Mouse (Mus musculus): ENCODE results near the gene Tssk2. TPM values are rescaled to one million over a fixed set of nuclear protein-coding genes. Genes with fewer than 3 reads are reported as not detected.
A peak's percentile ranks its signal among the peaks of the same experiment; 100 is the strongest.

The Tssk2 gene
- not detected in 2 replicates for polyA plus RNA-seq (2015; fragmentation: Nextera tagmentation; extraction: Ambion mirVana)

DNA sequence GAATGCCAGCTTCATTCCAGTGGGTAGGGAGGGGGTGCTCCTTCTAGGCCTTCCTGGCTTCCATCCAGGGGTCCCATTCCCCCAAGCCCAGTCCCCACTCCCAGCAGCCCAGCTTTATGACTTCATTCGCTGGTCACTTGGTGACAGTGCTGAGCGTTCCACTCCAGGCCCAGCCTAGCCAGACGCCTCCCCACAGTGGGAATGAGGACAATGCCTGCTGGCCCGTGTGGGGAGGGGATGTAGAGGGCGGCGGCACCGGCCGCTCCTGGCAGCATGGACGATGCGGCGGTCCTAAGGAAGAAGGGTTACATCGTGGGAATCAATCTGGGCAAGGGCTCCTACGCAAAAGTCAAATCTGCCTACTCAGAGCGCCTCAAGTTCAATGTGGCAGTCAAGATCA is at the start of gene Tssk2, which contains the start of gene Dgcr2:
Gene Tssk2 (plus strand): TSS at position 176 of the 400 bp plus-strand sequence.
Gene Dgcr2 (minus strand): TSS at position 101 of the 400 bp plus-strand sequence.
- H3K27me3 ChIP-seq (ENCODE audit: insufficient read depth, low read length): no peaks in the 10 kb centered on the region
- ATAC-seq (ENCODE audit: low FRiP score, low TSS enrichment): no peak
- no peak within 1 kb of the TSS for H3K4me3 ChIP-seq (ENCODE audit: low read length)
- H3K4me2 ChIP-seq (replicated peaks; ENCODE audit: low read depth, low read length): no peak within 1 kb of the TSS
- WGBS: 89% methylated on average over 14 of the region's 14 CpGs
- no peaks in the 10 kb centered on the region for H3K9me3 ChIP-seq (ENCODE audit: low read length)
- no peak within 1 kb of the TSS for H3K27ac ChIP-seq (ENCODE audit: low read length)
- peaks cover 43% of the 10 kb centered on the region for H3K36me3 ChIP-seq (ENCODE audit: insufficient read depth, low read length)
- no peaks in the 10 kb centered on the region for H3K4me1 ChIP-seq (ENCODE audit: insufficient read depth, low read length)
- H3K9ac ChIP-seq (replicated peaks; ENCODE audit: low read length): no peak within 1 kb of the TSS

DNA sequence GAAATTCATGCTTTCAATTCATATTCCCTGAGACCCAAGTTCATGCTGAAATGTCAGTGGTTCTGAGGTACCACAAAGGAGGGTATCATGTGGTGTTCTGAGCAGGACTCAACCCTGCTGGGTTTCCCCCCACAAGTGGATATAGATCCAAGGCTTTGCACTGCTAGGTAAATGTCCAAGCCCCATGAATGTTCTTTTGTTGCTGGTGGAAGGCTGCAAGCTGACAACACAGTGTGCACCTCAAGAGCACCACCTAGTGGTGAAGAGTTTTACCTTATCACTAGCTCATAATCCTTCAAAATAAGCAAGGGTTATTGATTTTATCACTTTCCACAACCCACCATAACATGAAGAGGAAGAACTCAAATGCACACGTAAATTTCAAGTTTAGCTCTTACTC is 49.5 kb upstream of the Tssk2 start:
- 14% methylated on average over 1 of the region's 1 CpGs for WGBS
- H3K9me3 ChIP-seq (ENCODE audit: low read length): no peaks in the 10 kb centered on the region
- peaks cover 58% of the 10 kb centered on the region for H3K36me3 ChIP-seq (ENCODE audit: insufficient read depth, low read length)
- H3K4me1 ChIP-seq (ENCODE audit: insufficient read depth, low read length): no peaks in the 10 kb centered on the region
- no peak overlapping the region for H3K9ac ChIP-seq (replicated peaks; ENCODE audit: low read length)
- H3K27me3 ChIP-seq (ENCODE audit: insufficient read depth, low read length): no peaks in the 10 kb centered on the region
- no peak overlapping the region for H3K4me3 ChIP-seq (ENCODE audit: low read length)
- no peak overlapping the region for H3K27ac ChIP-seq (ENCODE audit: low read length)
- H3K4me2 ChIP-seq (replicated peaks; ENCODE audit: low read depth, low read length): no peak overlapping the region
- ATAC-seq (ENCODE audit: low FRiP score, low TSS enrichment): no peak

DNA sequence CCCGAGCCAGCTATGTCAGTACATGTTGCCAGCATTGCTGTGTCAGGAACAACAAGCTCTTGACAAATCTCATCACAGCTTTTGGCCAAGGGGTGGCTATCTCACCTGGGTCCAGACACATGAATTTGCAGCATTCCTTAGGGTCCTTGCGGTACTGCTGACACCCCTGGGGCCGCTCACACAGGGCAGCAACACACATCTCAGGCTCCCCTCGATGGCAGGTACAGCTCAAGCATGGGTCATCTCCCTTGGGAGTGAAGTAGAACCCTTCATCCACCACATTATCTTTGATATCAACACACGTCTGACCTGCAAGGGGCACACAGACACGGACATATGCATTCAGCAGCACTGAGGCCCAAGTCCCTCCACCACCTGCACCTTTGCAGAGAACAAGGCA is 49.0 kb upstream of the Tssk2 start:
- ATAC-seq (ENCODE audit: low FRiP score, low TSS enrichment): no peak
- Histone ChIP-seq H3K9ac (replicated peaks; ENCODE audit: low read length) (no peak overlapping the region), H3K36me3 (ENCODE audit: insufficient read depth, low read length) (peaks cover 58% of the 10 kb centered on the region), H3K4me1 (ENCODE audit: insufficient read depth, low read length) (no peaks in the 10 kb centered on the region), H3K9me3 (ENCODE audit: low read length) (no peaks in the 10 kb centered on the region), H3K4me2 (replicated peaks; ENCODE audit: low read depth, low read length) (no peak overlapping the region), H3K27me3 (ENCODE audit: insufficient read depth, low read length) (no peaks in the 10 kb centered on the region), H3K4me3 (ENCODE audit: low read length) (no peak overlapping the region), H3K27ac (ENCODE audit: low read length) (no peak overlapping the region)
- WGBS: 82% methylated on average over 6 of the region's 6 CpGs

DNA sequence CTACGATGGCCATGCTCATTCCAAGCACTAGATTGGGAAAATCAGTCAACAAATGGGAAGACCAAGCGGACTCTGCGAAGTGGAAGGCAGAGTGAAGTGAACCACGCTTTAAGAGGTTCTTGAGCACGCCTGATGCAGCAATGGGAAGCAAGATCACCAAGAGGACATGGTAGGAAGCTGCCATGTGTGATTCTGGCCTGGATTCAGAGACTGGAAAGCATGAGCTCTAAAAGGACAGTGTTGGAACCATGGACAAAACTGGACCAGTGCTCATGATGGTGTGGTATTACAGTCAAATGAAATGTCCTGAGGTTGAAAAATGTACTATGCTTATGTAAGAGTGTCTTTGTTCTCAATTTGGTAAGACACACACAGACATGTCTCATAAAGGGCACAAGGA is 47.1 kb upstream of the Tssk2 start:
- Histone ChIP-seq H3K4me2 (replicated peaks; ENCODE audit: low read depth, low read length) (no peak overlapping the region), H3K4me3 (ENCODE audit: low read length) (no peak overlapping the region), H3K36me3 (ENCODE audit: insufficient read depth, low read length) (peaks cover 51% of the 10 kb centered on the region), H3K4me1 (ENCODE audit: insufficient read depth, low read length) (no peaks in the 10 kb centered on the region), H3K27me3 (ENCODE audit: insufficient read depth, low read length) (no peaks in the 10 kb centered on the region), H3K27ac (ENCODE audit: low read length) (no peak overlapping the region), H3K9ac (replicated peaks; ENCODE audit: low read length) (no peak overlapping the region), H3K9me3 (ENCODE audit: low read length) (no peaks in the 10 kb centered on the region)
- WGBS: 96% methylated on average over 5 of the region's 5 CpGs
- ATAC-seq (ENCODE audit: low FRiP score, low TSS enrichment): no peak

DNA sequence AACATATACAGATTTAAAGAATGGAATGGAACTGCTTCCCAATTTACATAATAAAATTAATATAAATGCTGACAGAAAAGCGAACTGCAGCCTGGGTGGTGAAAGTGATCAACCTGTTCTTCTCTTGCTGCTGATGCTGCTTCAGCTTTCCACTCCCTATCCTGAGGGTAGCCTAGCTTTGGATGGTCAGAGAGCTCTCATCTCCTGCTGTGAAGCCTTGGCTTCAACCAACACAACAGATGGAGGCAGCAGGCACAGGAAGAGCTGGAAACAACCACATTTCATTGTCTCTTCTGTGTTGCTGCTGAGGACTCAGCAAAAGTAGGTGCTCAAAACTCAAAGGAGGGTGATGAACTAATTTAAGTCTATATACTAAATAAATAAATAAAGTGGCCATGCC is 46.6 kb upstream of the Tssk2 start:
- no peak for ATAC-seq (ENCODE audit: low FRiP score, low TSS enrichment)
- Histone ChIP-seq H3K4me3 (ENCODE audit: low read length) (no peak overlapping the region), H3K27ac (ENCODE audit: low read length) (no peak overlapping the region), H3K27me3 (ENCODE audit: insufficient read depth, low read length) (no peaks in the 10 kb centered on the region), H3K9ac (replicated peaks; ENCODE audit: low read length) (no peak overlapping the region), H3K36me3 (ENCODE audit: insufficient read depth, low read length) (peaks cover 51% of the 10 kb centered on the region), H3K9me3 (ENCODE audit: low read length) (no peaks in the 10 kb centered on the region), H3K4me1 (ENCODE audit: insufficient read depth, low read length) (no peaks in the 10 kb centered on the region), H3K4me2 (replicated peaks; ENCODE audit: low read depth, low read length) (no peak overlapping the region)
- WGBS: 86% methylated on average over 1 of the region's 1 CpGs

DNA sequence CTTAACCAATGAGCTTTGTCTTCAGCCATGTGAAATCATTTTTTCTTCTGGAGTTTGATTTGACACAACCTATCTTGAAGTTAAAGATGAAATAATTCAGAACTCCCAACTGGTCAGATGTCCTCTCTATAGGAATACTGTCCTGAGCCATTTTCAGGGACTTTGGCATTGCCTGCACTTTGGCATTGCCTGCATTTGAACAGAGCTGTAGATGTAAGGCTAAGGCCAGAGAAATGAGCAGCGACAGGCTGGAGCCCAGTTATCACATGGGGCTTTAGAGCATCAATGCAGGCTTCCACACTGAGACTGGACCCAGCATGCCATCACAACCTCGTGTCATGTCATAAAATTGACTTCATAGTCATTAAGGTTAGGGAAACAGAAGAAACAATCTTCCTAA is 45.2 kb upstream of the Tssk2 start:
- WGBS: 91% methylated on average over 2 of the region's 2 CpGs
- Histone ChIP-seq H3K36me3 (ENCODE audit: insufficient read depth, low read length) (peaks cover 61% of the 10 kb centered on the region), H3K9me3 (ENCODE audit: low read length) (no peaks in the 10 kb centered on the region), H3K4me1 (ENCODE audit: insufficient read depth, low read length) (no peaks in the 10 kb centered on the region), H3K4me3 (ENCODE audit: low read length) (no peak overlapping the region), H3K27me3 (ENCODE audit: insufficient read depth, low read length) (no peaks in the 10 kb centered on the region), H3K4me2 (replicated peaks; ENCODE audit: low read depth, low read length) (no peak overlapping the region), H3K9ac (replicated peaks; ENCODE audit: low read length) (no peak overlapping the region), H3K27ac (ENCODE audit: low read length) (no peak overlapping the region)
- ATAC-seq (ENCODE audit: low FRiP score, low TSS enrichment): no peak

DNA sequence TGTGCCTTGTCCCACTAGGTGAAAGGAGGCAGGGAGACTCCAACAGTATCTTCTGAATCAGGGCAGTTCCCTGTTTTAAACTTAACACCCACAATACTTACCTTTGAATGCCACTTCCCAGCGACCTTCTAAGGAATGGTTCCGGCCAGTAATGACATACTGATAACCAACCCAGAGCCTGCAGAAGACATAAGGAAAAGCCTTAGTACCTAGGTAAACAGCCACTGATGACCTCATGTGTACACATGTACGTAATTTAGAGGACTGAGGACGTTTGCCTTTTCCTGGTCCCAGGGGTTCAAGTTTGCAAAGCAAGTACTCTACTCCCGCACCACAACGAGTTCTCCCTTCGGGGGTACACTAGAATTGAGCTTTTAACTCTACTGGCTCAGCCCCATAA is 41.3 kb upstream of the Tssk2 start:
- Histone ChIP-seq H3K4me2 (replicated peaks; ENCODE audit: low read depth, low read length) (no peak overlapping the region), H3K4me3 (ENCODE audit: low read length) (no peak overlapping the region), H3K9ac (replicated peaks; ENCODE audit: low read length) (no peak overlapping the region), H3K36me3 (ENCODE audit: insufficient read depth, low read length) (peaks cover 51% of the 10 kb centered on the region), H3K9me3 (ENCODE audit: low read length) (no peaks in the 10 kb centered on the region), H3K27me3 (ENCODE audit: insufficient read depth, low read length) (no peaks in the 10 kb centered on the region), H3K4me1 (ENCODE audit: insufficient read depth, low read length) (no peaks in the 10 kb centered on the region), H3K27ac (ENCODE audit: low read length) (no peak overlapping the region)
- ATAC-seq (ENCODE audit: low FRiP score, low TSS enrichment): no peak
- WGBS: 89% methylated on average over 7 of the region's 7 CpGs

DNA sequence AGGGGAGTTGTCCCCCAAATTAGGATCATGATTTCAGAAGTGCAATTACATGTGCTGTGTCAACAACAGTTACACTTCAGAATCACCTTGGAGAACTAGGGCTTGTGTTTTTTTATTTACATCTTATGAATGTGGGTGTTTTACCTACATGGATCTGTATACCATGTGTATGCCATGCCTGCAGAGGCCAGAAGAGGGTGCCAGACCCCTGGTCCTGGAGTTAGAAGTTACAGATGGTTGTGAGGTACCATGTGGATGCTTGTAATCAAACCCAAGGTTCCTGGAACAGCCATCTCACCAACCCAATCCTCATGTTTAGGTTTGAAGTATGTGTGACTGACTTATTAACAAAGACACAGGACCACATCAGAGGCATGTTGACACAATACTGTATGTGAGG is 39.8 kb upstream of the Tssk2 start:
- H3K4me3 ChIP-seq (ENCODE audit: low read length): no peak overlapping the region
- no peak overlapping the region for H3K9ac ChIP-seq (replicated peaks; ENCODE audit: low read length)
- no peak for ATAC-seq (ENCODE audit: low FRiP score, low TSS enrichment)
- peaks cover 47% of the 10 kb centered on the region for H3K36me3 ChIP-seq (ENCODE audit: insufficient read depth, low read length)
- H3K9me3 ChIP-seq (ENCODE audit: low read length): no peaks in the 10 kb centered on the region
- H3K4me2 ChIP-seq (replicated peaks; ENCODE audit: low read depth, low read length): no peak overlapping the region
- H3K27me3 ChIP-seq (ENCODE audit: insufficient read depth, low read length): no peaks in the 10 kb centered on the region
- H3K4me1 ChIP-seq (ENCODE audit: insufficient read depth, low read length): no peaks in the 10 kb centered on the region
- no peak overlapping the region for H3K27ac ChIP-seq (ENCODE audit: low read length)

DNA sequence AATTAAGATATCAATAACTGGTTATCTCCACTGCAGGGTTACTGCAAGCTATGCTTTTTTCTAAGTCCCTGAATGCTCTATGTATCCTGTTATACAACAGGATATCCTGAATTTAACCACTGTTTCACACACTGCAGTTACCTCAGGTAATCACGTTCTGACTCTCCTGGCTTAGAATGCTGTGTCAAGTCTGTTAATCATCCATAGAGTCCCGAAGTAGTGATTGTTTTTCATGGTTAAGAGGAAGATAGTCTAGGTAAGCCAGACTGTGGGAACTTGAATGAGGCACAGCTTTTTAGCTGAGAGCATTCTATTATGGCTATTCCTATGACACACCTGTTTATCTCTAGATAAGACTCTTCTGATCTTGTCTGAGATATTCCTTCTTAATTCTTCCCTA is 33.1 kb upstream of the Tssk2 start:
- H3K4me2 ChIP-seq (replicated peaks; ENCODE audit: low read depth, low read length): no peak overlapping the region
- no peak overlapping the region for H3K9ac ChIP-seq (replicated peaks; ENCODE audit: low read length)
- H3K9me3 ChIP-seq (ENCODE audit: low read length): no peaks in the 10 kb centered on the region
- no peak overlapping the region for H3K27ac ChIP-seq (ENCODE audit: low read length)
- H3K27me3 ChIP-seq (ENCODE audit: insufficient read depth, low read length): no peaks in the 10 kb centered on the region
- H3K4me1 ChIP-seq (ENCODE audit: insufficient read depth, low read length): peaks cover 9% of the 10 kb centered on the region; the same call in 1 of the 2 replicates
- peaks cover 21% of the 10 kb centered on the region; the same call in 1 of the 2 replicates for H3K36me3 ChIP-seq (ENCODE audit: insufficient read depth, low read length)
- 63% methylated on average over 2 of the region's 2 CpGs for WGBS
- peak; percentile 54; the same call in 1 of the 2 replicates for ATAC-seq (ENCODE audit: low FRiP score, low TSS enrichment)
- H3K4me3 ChIP-seq (ENCODE audit: low read length): no peak overlapping the region

DNA sequence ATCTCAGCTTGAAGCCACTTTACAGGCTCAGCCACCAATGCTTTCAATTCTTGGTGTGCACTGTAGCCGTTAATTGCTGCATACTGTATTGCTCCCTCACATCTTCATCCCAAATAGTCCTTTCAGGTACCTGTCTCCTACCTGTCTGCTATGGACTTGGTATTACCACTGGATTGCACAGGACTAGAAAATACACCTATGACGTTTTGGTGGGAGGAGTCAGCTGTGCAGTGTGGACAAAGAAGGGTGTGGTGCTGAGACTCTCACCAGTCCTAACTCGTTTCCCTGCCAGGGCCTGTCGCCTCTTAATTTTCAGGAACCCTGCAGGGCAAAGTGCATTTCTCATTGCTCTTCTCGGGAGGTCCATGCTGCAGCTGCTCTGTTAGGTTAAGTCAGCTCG is 32.7 kb upstream of the Tssk2 start:
- H3K27me3 ChIP-seq (ENCODE audit: insufficient read depth, low read length): no peaks in the 10 kb centered on the region
- H3K27ac ChIP-seq (ENCODE audit: low read length): no peak overlapping the region
- no peak overlapping the region for H3K4me3 ChIP-seq (ENCODE audit: low read length)
- H3K36me3 ChIP-seq (ENCODE audit: insufficient read depth, low read length): peaks cover 22% of the 10 kb centered on the region; the same call in 1 of the 2 replicates
- H3K4me1 ChIP-seq (ENCODE audit: insufficient read depth, low read length): peaks cover 9% of the 10 kb centered on the region; the same call in 1 of the 2 replicates
- no peak overlapping the region for H3K4me2 ChIP-seq (replicated peaks; ENCODE audit: low read depth, low read length)
- ATAC-seq (ENCODE audit: low FRiP score, low TSS enrichment): peak; percentile 51; the same call in 1 of the 2 replicates
- WGBS: 75% methylated on average over 6 of the region's 6 CpGs
- no peak overlapping the region for H3K9ac ChIP-seq (replicated peaks; ENCODE audit: low read length)
- no peaks in the 10 kb centered on the region for H3K9me3 ChIP-seq (ENCODE audit: low read length)

All from kidney, embryonic 16.5 days (tissue).